Mouse (Mus musculus): ENCODE measurements at regions not wholly inside any gene's neighbourhood (a gene's known extent, or its start where the extent isn't known, plus 50 kb on each side); places are given as distances from the start of the nearest gene placed in this dataset.
A peak's percentile ranks its signal among the peaks of the same experiment; 100 is the strongest.

- Histone ChIP-seq H3K4me3 (no peak overlapping the region), H3K9ac (no peak overlapping the region), H3K9me3 (no peaks in the 10 kb centered on the region), H3K4me1 (no peaks in the 10 kb centered on the region), H3K4me2 (no peak overlapping the region), H3K27me3 (no peaks in the 10 kb centered on the region), H3K36me3 (no peaks in the 10 kb centered on the region), H3K27ac (no peak overlapping the region)
- ATAC-seq (ENCODE audit: borderline replicate concordance, extremely low read depth, low FRiP score, low TSS enrichment): no peak
- WGBS: 51% methylated on average over 5 of the region's 5 CpGs
Measured at GRCm38 (mm10) chr14:97068313-97068712, 549.4 kb upstream of the Klhl1 start.

- no peaks in the 10 kb centered on the region for H3K4me1 ChIP-seq
- ATAC-seq (ENCODE audit: borderline replicate concordance, extremely low read depth, low FRiP score, low TSS enrichment): no peak
- H3K9me3 ChIP-seq: no peaks in the 10 kb centered on the region
- no peak overlapping the region for H3K27ac ChIP-seq
- H3K4me2 ChIP-seq: no peak overlapping the region
- no peak overlapping the region for H3K9ac ChIP-seq
- H3K36me3 ChIP-seq: no peaks in the 10 kb centered on the region
- no peak overlapping the region for H3K4me3 ChIP-seq
- no peaks in the 10 kb centered on the region for H3K27me3 ChIP-seq
Measured at GRCm38 (mm10) chr14:97045321-97045720, 526.4 kb upstream of the Klhl1 start.

DNA sequence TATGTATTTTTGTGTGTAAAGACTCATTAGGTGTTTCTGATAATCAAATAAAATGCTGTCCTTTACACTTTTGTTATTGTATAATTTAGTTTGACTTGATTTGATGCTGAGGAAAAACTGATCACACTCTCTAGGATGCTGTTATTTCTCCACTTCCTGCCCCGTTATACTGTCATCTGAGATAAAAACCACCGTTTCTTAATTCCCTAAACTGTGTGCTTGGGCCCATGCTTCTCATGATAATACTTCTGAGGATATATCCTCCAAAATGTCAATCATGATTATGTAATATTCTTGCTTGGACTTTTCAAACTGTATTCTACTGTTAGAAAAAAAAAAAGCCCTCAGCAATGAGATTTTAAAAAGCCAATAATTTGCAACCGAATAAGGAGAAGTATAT lies 520.9 kb upstream of the Klhl1 start:
- Histone ChIP-seq H3K9ac (no peak overlapping the region), H3K9me3 (no peaks in the 10 kb centered on the region), H3K4me3 (no peak overlapping the region), H3K27me3 (no peaks in the 10 kb centered on the region), H3K4me2 (no peak overlapping the region), H3K36me3 (no peaks in the 10 kb centered on the region), H3K27ac (no peak overlapping the region), H3K4me1 (no peaks in the 10 kb centered on the region)
- 71% methylated on average over 3 of the region's 3 CpGs for WGBS
- ATAC-seq (ENCODE audit: borderline replicate concordance, extremely low read depth, low FRiP score, low TSS enrichment): no peak

DNA sequence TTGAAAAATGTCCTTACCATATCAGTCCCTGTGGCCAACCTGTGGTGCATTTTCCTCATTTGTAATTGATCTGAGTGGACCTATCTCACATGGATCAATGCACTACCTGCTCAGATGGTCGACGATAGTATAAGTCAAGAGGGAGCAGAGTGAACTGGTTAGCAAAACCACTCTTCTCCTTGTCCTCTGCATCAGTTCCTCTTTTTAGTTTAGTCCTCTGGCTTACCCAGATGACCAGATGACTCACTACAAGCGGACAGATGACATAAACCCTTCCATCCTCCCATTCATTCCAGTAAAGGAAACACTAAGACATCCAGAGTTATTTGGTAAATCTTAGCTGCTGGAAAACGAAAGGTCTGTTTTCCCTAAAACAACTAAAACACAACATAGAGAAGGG lies 509.6 kb upstream of the Klhl1 start:
- Histone ChIP-seq H3K9me3 (no peaks in the 10 kb centered on the region), H3K4me2 (no peak overlapping the region), H3K36me3 (no peaks in the 10 kb centered on the region), H3K27ac (no peak overlapping the region), H3K27me3 (no peaks in the 10 kb centered on the region), H3K9ac (no peak overlapping the region), H3K4me3 (no peak overlapping the region), H3K4me1 (no peaks in the 10 kb centered on the region)
- ATAC-seq (ENCODE audit: borderline replicate concordance, extremely low read depth, low FRiP score, low TSS enrichment): no peak
- 74% methylated on average over 4 of the region's 4 CpGs for WGBS

DNA sequence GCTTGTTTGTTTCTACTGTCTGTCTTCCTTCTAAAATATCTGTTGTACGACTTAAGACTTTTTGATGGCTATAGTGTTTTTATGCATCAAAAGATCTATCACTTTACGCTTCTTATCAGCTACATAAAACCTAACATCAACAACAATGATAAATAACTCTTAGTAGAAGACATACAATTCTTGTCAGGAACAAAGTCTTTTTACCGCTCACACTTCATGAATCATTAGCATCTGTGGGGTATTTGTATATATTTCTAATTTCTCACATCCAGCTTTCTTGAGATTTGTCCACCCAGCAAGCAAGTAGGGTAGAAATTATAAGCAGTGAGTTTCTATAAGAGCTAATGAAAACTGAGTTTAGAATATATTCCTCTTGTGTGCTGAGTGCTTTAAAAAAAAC lies 487.4 kb upstream of the Klhl1 start:
- Histone ChIP-seq H3K9me3 (no peaks in the 10 kb centered on the region), H3K36me3 (no peaks in the 10 kb centered on the region), H3K4me1 (no peaks in the 10 kb centered on the region), H3K27ac (no peak overlapping the region), H3K9ac (no peak overlapping the region), H3K27me3 (no peaks in the 10 kb centered on the region), H3K4me2 (no peak overlapping the region), H3K4me3 (no peak overlapping the region)
- peak; percentile 49 for ATAC-seq (ENCODE audit: borderline replicate concordance, extremely low read depth, low FRiP score, low TSS enrichment)
- 34% methylated on average over 3 of the region's 3 CpGs for WGBS

- ATAC-seq (ENCODE audit: borderline replicate concordance, extremely low read depth, low FRiP score, low TSS enrichment): no peak
- no peak overlapping the region for H3K27ac ChIP-seq
- no peak overlapping the region for H3K4me3 ChIP-seq
- H3K9ac ChIP-seq: no peak overlapping the region
- no peaks in the 10 kb centered on the region for H3K27me3 ChIP-seq
- no peak overlapping the region for H3K4me2 ChIP-seq
- H3K4me1 ChIP-seq: no peaks in the 10 kb centered on the region
- WGBS: 26% methylated on average over 3 of the region's 3 CpGs
- H3K9me3 ChIP-seq: no peaks in the 10 kb centered on the region
- H3K36me3 ChIP-seq: no peaks in the 10 kb centered on the region
Measured at GRCm38 (mm10) chr14:96995081-96995480, 476.2 kb upstream of the Klhl1 start.

DNA sequence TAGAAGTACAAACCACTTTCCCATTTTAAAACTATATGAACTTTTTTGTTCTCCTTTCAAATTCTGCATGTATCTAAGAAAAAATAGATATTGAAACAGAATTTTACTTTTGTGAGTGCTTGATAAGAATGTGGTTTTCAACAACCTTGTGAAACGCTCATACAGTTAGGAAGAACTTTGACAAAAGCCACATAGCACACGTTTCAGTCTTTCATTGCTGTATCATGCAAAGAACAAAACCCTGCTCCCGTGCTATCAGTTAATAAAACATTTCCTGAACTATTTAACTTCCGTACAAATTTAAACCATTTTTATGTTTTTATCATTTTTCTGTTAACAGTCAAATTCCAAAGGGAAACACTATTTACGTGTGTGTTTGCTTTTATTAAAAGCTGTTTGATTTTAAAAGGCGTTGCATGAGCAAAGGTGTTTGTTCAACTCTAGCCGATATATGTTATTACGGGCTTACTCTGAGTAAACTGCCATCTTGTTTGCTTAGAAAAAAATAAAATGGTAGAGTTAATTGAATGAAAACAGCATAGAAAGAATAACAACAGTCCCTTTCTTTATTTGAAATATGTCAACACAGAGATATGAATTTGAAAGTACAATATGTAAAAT lies 471.8 kb upstream of the Klhl1 start:
- Histone ChIP-seq H3K27ac (no peak overlapping the region), H3K36me3 (no peaks in the 10 kb centered on the region), H3K9ac (no peak overlapping the region), H3K9me3 (no peaks in the 10 kb centered on the region), H3K4me1 (no peaks in the 10 kb centered on the region), H3K27me3 (no peaks in the 10 kb centered on the region), H3K4me2 (no peak overlapping the region), H3K4me3 (no peak overlapping the region)
- 32% methylated on average over 8 of the region's 8 CpGs for WGBS
- ATAC-seq (ENCODE audit: borderline replicate concordance, extremely low read depth, low FRiP score, low TSS enrichment): no peak

- H3K4me1 ChIP-seq: no peaks in the 10 kb centered on the region
- no peaks in the 10 kb centered on the region for H3K36me3 ChIP-seq
- no peak overlapping the region for H3K9ac ChIP-seq
- H3K9me3 ChIP-seq: no peaks in the 10 kb centered on the region
- H3K27me3 ChIP-seq: no peaks in the 10 kb centered on the region
- H3K27ac ChIP-seq: no peak overlapping the region
- H3K4me2 ChIP-seq: no peak overlapping the region
- no peak overlapping the region for H3K4me3 ChIP-seq
- no peak for ATAC-seq (ENCODE audit: borderline replicate concordance, extremely low read depth, low FRiP score, low TSS enrichment)
- 64% methylated on average over 5 of the region's 5 CpGs for WGBS
Measured at GRCm38 (mm10) chr14:96963074-96963447, 444.2 kb upstream of the Klhl1 start.

- Histone ChIP-seq H3K36me3 (no peaks in the 10 kb centered on the region), H3K27me3 (no peaks in the 10 kb centered on the region), H3K9me3 (no peaks in the 10 kb centered on the region), H3K4me1 (no peaks in the 10 kb centered on the region), H3K27ac (no peak overlapping the region), H3K4me3 (no peak overlapping the region), H3K4me2 (no peak overlapping the region), H3K9ac (no peak overlapping the region)
- WGBS: 37% methylated on average over 8 of the region's 8 CpGs
- ATAC-seq (ENCODE audit: borderline replicate concordance, extremely low read depth, low FRiP score, low TSS enrichment): no peak
Measured at GRCm38 (mm10) chr14:96962426-96963073, 443.6 kb upstream of the Klhl1 start.

DNA sequence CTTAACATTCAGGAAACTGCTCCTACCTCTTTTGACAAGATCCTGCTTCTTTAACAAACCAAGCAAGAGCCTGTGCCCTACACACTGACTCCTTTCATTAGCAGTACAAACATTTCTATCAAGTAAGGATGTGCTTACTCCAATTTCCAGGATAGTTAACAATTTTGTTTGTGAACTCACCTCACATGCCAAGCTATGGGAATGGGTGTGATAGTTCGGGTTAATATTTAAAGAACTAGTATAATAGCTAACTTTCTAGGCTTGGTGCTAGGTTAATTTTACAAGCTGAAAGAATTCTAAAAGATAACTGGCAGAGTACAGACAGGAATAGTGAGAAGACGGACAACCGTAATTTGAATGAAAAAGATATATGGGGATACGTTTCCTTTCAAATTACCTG lies 437.2 kb upstream of the Klhl1 start:
- H3K9ac ChIP-seq: no peak overlapping the region
- no peak overlapping the region for H3K4me3 ChIP-seq
- H3K9me3 ChIP-seq: no peaks in the 10 kb centered on the region
- no peaks in the 10 kb centered on the region for H3K27me3 ChIP-seq
- no peak overlapping the region for H3K4me2 ChIP-seq
- H3K27ac ChIP-seq: no peak overlapping the region
- WGBS: 73% methylated on average over 4 of the region's 4 CpGs
- H3K4me1 ChIP-seq: no peaks in the 10 kb centered on the region
- no peak for ATAC-seq (ENCODE audit: borderline replicate concordance, extremely low read depth, low FRiP score, low TSS enrichment)
- no peaks in the 10 kb centered on the region for H3K36me3 ChIP-seq

DNA sequence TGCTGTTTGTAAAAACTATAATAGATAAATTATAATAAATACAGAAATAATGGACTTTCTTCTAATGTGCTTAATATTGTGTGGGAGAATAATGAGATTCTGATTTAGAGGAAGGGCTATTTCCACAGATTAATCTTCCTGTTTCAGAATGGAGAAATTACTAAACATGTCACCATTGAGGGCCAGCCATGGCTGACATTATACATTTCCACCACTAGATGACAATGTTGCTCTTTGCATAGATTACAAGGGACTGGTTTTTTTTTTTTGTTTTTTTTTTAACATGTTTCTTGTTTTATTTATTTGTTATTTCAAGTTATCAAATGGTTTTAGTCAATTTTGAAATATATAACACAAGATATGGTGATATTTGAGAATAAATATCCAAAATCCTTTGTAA lies 435.6 kb upstream of the Klhl1 start:
- H3K4me1 ChIP-seq: no peaks in the 10 kb centered on the region
- ATAC-seq (ENCODE audit: borderline replicate concordance, extremely low read depth, low FRiP score, low TSS enrichment): no peak
- H3K27me3 ChIP-seq: no peaks in the 10 kb centered on the region
- no peaks in the 10 kb centered on the region for H3K36me3 ChIP-seq
- no peak overlapping the region for H3K9ac ChIP-seq
- H3K4me3 ChIP-seq: no peak overlapping the region
- H3K9me3 ChIP-seq: no peaks in the 10 kb centered on the region
- no peak overlapping the region for H3K27ac ChIP-seq
- no peak overlapping the region for H3K4me2 ChIP-seq

GRCm38 (mm10) chr14:96908737-96909136 lies 389.8 kb upstream of the Klhl1 start:
- Histone ChIP-seq H3K36me3 (no peaks in the 10 kb centered on the region), H3K4me1 (no peaks in the 10 kb centered on the region), H3K4me3 (no peak overlapping the region), H3K27ac (no peak overlapping the region), H3K9me3 (no peaks in the 10 kb centered on the region), H3K4me2 (no peak overlapping the region), H3K9ac (no peak overlapping the region), H3K27me3 (no peaks in the 10 kb centered on the region)
- no peak for ATAC-seq (ENCODE audit: borderline replicate concordance, extremely low read depth, low FRiP score, low TSS enrichment)
- 3% methylated on average over 2 of the region's 2 CpGs for WGBS

- ATAC-seq (ENCODE audit: borderline replicate concordance, extremely low read depth, low FRiP score, low TSS enrichment): no peak
- Histone ChIP-seq H3K9ac (no peak overlapping the region), H3K4me3 (no peak overlapping the region), H3K27me3 (no peaks in the 10 kb centered on the region), H3K4me1 (no peaks in the 10 kb centered on the region), H3K9me3 (no peaks in the 10 kb centered on the region), H3K36me3 (no peaks in the 10 kb centered on the region), H3K4me2 (no peak overlapping the region), H3K27ac (no peak overlapping the region)
- 71% methylated on average over 3 of the region's 3 CpGs for WGBS
Measured at GRCm38 (mm10) chr14:96879701-96880100, 360.8 kb upstream of the Klhl1 start.

Measured in lung, embryonic 15.5 days (tissue).